Mouse (Mus musculus) kidney, postnatal 36 days (tissue): ENCODE measurements around the gene Irx4.
A peak's percentile ranks its signal among the peaks of the same experiment; 100 is the strongest.

Experiments used
- DNase-seq, 2 experiments: peaks; one replicate each; pipeline ENCODE4 v3.0.0; 2021 to 2022; ENCODE audit warnings: mixed read lengths in 2 of 2

Gene Irx4

DNA sequence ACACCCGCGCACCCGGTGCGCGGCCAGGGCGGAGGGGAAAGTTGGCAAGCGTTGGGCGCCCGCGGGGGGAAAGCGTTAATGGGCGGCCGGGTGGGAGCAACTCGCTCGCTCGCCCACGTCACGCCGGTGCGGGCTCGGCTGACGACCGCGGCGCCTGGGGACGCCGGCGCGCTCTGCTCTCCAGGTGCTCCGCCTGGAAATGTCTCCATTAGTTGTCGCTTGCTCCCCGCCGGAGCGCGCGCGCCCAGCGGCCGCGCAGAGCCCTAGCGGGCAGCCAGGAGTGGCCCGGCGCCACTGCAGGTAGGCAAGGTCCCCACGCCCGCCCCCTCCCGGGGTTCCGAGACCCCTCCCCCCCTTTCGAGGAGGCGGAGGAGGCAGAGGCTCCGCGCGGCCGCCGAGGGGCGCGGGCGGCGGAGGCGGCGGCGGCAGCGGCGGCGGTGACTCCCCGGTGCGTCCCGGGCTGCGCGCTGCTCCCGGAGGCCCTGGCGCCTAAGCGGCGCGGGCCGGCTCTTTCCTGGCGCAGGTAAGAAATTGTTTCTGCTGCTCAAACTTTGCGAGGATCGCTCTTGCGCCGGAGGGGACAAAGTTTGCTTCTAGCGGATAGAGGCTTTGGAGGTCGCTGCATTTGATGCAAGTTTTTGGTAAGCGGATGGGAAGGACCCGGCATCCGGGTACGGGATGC is at the start of gene Irx4:
Gene Irx4 (plus strand): TSS at position 126 of the 682 bp plus-strand sequence.
- DNase-seq: no peak

DNA sequence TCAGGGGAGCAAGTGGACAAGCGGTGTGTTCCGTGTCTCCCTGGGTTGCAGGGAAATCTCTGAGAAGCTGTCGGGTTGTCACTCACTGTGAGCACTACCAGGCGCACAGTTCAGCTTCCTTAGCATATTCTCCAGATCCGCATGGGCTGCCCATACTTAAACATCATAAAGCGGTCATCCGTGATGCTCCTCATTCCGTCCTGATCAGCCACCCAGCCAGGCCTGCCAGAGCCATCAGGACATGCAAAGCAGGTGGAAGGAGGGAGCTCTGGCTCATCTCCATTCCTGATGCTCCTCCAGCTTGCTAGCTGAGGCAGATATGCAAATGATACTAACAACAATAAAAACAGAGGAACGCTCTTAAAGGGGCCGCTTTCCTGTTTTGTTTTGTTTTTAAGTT is 46.0 kb upstream of the Irx4 start:
- no peak for DNase-seq

DNA sequence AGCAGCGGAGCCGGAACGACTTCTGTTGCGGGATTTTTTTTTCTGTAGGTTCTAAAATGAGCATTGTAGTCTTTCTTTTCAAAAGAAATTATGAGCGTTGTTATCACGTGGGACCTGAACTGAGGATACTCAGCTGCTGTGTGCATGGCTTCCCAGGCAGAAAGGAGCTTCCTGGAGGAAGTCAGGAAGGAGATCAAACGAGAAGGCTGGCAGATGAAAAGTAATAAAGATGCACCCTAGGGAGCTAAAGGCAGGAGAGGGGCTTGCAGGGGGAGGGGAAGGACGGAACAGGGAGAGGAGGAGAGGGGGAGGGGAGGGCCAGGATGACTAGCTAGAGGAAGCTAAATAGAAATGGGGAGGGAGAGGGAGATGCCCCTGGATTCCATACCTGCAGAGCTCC is 23.8 kb upstream of the Irx4 start:
- DNase-seq: no peak

DNA sequence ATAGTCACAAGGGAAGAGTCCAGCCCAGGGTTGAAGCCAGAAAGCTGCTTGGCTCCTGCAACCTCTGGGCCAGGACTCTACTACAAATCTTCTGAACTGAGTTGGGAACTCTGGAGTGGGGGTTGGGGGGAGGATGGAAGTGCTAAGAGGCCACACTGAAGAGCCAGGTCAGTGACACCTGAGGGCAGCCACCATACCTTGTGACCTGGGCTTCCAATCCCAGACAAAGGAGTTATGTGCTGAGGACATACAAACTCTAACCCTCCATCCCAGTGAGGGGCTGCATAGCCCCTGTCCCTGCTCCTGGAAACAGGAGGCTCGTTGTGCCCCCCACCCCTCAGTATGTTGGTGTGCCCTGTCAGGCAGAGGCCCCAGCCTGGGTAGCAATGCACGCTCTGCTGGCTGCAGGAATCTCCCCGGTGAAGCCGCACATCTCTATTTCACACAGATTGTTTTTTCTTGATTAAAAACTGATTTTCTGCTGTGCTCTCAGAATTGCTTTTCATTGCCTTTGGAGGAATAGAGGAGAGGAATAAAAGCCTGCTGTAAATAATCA is 21.0 kb upstream of the Irx4 start:
- no peak for DNase-seq

DNA sequence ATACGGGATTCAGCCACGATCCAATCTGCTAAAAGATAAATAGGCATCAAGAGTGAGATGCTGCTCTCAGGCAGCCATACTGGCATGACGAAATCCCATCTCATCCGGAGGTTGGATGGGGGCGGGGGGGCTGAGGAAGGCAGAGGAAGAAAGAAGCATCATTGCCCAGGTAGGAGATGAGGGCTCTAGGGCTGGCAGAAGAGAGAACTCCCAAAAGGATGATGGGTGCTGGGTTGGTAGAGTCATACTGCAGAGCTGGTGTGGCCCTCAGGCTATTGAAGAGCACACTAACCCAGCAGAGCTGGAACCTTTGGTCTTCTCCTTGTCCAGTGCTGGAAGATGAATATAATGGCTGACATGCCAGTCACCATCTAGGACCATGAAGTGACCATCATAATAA is 17.7 kb upstream of the Irx4 start:
- DNase-seq: no peak

DNA sequence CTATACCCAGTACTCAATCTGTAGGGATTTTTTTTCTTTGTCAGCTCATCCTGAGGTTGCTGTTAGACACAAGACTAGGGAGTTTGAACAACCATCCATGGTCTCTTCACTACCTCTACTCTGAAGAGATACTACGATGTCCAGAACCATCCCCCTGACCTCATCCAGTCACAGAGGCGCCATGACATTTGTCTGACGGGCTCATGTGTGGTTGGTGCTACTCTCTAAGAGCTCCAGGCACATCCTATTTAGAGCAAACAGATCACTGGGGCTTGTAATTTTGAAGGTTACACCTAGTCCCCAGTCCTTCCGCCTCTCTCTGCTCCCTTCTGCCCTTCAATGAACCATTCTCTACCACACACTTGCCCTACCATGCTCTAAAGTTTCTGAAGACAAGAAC is 13.3 kb upstream of the Irx4 start:
- no peak for DNase-seq

DNA sequence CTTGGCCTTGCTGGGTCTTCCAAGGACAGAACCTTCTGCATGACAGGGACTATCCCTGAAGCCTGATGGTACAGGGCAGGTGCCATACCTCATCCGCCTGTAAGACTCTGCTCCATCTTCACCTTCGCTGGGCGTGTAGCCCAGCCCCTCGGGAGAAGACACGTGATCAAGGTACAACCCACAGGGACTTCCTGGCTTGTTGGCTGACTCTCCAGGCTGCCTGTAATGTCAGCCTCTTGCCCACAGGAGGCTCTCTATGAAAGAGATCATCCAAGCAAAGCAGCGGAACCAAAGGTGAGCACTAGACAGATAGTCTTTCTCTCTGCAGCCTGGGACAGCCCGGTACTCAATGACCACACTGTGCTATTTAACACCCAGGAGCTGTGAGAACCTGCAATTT is 9.1 kb upstream of the Irx4 start:
- peak; percentile 18 to 40 for DNase-seq

DNA sequence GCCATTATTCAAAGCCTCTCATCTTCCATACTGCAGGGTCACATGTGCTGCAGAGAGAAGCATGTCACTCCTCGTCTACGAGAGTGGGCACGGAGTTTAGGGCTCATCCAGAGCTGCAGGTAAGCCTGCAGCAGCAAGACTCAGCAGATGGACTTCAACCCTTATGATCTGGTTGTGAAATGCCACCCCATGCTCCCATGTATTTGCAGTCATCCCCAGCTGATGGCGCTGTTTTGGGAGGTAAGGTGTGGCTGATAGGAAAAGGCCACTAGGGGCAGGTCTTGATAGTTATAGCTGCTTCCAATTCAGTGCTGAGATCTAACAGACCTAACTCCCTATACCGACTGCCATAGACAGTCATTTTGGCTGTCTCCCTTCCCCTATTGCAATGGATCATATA is 8.3 kb upstream of the Irx4 start:
- DNase-seq: no peak

DNA sequence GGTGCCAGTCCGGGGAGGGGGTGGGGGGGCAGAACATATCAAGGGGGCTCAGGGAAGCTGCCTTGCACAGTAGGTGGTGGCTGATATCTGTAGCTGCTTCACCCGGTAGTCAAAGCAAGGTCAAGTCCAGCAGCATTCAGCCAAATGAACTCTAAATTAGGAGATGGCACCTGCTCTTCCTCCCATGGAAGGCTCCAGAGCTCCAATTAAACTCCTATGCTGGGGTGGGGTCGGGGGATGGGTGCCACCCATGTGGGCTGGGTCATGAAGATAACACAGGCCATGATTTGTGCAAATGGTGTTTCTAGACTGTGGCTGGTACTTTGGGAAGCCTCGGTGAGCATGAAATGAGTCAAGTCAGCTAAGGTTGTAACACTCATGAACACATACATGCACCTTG is 1.9 kb upstream of the Irx4 start:
- no peak for DNase-seq

DNA sequence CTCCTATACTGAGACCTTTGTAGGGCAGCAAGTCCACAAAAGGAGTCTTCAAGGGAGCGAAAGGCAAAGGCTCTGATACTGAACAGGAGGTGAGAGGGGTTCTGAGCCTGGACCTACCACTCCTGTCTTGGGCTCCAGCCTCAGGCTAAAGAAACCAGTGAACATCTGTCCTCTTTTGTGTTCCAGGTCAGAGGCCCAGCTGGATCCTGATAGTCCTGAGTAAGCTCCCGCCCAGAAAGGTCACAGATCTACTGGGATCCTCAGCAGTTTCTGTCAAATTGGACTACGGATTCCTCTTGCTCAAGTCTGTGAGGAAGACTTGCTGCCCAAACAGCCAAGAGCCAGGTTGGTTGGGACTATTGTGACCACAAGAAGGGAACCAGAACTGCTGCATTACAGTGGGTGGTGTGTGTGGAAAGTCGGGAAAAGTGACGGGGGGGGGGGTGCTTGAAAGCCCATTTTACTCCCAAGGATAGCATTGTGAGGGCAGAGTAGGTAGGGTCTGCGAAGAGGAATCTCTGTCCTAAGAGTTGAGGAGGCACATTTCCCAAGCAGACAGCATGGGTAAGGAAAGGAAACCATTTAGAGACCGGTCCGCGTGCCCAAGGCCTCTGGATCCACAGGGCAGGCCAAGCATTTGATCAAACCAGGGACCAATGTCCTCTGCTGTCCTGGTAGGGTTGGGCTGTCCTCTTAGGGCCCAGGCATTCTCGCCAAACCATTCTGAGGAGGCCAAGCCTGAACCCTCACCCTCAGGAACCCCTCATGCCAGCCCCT is 514 bp upstream of the Irx4 start:
- no peak for DNase-seq

DNA sequence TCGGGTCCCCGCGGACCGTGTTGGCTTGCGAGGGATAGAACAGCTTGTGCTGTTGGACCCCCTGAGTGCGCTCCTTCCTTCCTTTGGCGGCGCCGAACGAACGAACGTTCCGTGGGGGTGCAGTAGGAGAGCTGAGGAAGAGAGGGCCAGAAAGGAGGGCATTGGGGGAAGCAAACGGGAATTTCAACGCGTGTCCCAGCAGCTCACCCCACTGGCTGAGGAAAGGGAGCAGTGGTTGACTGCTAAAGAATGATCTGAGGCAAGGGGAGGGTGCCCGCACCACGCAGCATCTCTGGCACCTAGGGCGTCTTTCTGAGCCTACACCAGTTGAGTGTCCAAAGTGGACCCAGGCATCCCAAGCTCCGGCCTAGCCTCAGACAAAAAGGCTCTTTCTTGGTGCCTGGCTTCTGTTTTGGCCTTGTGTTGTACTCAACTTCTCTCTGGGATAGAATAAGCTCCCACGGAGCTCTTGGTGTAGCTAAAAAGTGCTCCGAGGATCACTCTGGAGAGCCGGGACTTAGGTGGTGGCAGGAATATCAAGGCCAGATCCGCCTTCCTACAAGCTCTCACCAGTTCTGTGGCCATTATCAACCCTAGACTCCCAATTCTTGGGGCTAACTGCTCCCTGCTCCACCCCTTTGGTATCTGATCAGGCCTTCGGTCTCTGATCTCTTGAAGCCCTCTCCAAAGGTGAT is 904 bp downstream of the Irx4 start:
- DNase-seq: no peak

DNA sequence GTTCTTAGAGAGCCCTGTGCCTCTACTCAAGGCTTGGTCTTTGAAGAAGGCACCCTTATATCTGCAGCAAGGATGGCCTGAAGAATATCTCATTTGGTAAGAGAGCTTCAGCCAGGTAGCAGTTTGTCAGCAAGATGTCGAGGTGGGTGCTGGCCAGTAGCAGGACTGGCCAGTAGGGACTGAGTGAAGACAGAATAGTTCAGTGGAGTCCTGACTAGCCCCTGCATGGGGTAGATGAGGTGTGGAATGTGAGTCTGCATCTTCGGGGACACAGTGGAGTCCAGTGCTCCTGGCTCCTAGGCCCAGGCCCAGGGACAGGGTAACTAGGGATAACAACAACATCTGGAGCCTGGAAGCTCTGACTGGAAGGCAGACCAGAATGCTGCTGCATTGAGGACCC is 1.6 kb downstream of the Irx4 start:
- no peak for DNase-seq

DNA sequence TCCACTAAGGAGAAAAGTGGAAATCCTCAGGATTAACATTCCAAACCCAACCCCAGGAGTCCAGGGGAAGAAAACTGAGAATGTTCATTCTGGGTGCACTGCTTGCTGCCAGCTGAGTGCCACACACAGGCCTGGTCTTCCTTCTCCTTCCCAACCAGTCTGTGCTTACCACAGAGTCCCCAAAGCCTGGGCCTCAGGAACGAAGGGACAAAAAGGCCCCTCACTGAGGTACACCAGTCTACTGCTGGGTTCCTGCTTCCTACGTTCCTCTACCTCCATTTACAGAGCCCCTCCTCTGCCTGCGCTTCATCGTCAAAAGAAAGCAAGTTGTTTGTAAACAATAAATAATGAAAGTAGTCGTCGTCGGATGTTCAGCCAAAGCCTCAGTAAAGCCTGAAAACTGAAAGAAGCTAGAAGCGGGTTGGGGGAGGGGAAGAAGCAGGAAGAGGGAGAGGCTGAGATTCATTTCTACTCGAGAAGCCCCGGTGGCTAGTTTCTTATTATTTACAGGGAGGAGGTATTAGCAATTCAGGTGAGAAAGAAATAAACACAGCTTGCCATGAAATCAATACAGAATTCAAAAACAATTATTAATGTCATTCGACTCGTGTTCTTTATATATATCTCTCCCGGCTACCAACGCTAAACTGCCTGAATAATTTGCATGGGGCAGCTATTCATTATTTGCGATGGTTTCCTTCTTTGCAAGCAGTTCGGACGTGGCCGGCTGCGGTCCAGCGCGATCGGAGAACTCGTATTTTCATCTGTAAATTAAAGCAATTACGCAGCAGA is 2.3 kb downstream of the Irx4 start:
- no peak for DNase-seq

DNA sequence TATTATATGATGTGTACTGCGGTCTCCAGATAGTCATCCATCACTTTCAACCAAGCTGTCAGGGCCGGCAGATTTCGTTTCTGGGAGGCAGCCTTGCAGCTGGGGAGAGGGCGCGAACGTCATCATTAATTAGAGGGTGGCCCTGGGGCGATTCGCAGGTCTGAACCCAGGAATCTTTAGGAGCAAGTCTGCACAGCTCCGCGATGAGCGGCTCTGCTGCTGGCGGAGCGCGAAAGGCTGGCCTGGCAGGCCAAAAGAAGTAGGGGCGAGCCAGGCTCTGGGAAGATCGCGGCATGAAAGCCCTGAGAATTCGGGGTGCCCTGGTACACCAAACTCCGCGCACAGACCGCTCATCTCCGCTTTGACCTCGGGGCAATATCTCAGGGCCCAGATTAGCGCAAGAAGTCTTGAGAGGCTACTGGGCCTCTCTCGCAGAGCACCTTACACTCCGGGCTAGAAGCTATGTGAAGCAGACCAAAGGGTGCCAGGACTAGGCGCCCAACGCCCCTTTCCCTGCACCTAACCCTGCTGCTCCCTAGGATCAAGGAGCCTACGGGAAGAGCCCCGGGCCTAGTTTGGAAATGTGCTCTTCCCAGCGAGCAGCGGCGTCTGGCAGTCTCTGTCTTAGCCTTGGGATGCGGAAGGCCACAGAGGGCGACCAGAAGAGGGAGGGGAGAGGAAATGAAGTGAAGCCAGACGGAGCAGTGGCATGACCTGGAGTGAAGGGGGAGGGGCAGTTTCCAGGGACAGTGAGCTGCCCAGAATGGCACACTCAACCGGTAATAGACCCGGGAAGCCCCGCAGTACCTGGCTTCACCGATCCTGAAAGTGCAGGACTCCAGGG is 3.1 kb downstream of the Irx4 start:
- DNase-seq: peak; percentile 59 to 67

DNA sequence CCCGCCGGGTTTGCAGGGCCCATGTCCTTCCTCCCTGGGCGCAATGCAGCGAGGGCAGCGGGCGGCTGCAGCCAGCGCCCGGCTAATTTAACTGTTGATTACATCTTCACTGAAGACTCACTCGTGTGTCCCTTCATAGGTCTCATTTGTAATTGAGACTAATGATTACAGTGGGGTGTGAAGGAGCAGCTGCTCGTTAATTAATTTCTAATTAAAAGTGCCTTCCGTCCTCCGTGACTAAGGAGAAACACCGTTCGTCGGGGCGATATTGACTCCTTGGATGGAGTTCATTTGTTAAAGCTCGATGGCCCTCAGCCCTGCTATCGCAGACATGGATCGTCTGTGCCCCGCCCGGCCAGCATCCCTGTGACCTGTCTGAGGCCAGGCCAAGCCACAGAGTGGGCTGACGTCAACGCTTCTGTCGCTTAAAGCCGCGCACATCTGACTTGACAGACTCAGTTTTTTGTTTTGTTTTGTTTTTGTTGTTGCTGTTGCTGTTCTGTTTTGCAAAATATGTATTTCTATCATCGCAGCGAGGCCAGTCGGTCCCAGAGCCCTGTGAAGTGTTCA is 4.0 kb downstream of the Irx4 start:
- DNase-seq: peak in 1 of 2 experiments; percentile 11

DNA sequence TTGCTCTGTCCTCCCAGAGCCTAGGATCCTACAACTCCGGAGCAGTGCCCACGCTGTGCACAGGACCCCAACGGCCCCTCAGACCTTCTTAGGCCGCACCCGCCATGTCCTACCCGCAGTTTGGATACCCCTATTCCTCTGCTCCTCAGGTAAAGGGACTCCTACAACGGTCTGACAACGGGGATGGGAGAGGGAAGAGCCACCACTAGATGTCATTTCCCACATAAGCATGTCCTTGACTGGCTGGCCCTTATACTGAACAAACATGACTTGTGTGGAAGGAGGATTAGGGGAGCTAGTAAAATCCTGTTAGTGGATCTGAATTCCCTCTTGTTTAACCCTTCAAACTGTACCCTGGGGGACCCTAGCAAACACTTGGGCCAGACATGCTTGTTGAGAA is 4.6 kb downstream of the Irx4 start:
- no peak for DNase-seq

DNA sequence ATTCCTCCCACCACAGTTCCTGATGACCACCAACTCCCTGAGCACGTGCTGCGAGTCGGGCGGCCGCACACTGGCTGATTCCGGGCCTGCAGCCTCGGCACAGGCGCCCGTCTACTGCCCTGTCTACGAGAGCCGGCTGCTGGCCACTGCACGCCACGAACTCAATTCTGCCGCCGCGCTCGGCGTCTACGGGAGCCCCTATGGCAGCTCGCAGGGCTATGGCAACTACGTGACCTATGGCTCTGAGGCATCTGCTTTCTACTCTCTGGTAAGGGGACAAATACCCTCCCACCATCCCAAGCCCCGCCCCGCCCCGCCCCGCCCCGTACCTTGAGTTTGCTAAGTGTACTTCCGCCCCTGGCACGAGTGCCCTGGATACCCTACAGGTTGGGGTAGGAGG is 5.2 kb downstream of the Irx4 start:
- DNase-seq: peak; percentile 3 to 46

DNA sequence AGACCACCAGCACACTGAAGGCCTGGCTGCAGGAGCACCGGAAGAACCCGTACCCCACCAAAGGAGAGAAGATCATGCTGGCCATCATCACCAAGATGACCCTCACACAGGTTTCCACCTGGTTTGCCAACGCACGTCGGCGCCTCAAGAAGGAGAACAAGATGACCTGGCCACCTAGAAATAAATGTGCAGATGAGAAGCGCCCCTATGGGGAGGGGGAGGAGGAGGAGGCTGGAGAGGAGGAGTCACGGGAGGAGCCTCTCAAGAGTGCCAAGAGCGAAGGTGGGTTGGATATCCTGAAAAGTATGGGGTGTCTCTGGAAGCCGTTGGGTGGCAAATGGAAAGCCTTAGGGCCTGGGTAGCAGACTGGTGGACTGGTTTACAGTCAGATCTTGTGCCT is 7.3 kb downstream of the Irx4 start:
- DNase-seq: no peak

DNA sequence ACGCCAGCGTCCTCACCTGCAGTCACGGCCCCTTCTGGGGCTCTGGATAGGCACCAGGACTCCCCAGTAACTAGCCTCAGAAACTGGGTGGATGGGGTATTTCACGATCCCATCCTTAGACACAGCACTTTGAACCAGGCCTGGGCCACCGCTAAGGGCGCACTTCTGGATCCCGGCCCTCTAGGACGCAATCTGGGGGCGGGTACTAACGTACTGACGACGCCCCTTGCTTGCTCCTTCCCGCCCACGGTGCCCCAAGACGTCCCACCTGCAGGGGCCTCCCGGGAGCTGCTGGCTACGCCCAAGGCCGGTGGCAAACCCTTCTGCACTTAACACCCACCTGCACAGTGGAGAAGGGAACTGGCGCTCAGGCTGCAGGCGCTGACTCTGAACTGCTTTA is 8.4 kb downstream of the Irx4 start:
- peak in 1 of 2 experiments; percentile 37 for DNase-seq

DNA sequence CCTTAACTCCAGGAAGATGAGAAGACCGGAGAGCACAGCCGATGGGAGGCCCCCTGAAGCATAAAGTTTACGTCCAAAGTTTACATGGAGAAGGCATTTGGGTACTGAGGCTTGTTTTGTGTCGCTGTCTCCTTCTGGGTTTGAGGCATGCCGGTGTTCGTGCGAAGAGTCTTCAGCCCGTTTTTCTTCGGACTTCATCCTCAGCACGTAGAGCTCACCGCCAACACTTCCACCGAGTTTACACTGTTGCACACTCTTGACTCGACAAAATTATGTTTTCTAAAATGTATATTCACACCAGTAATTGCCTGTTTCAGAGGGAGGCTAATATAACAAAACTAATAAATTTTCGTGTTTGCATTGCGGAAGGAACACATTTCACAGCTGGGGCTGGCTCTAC is 9.0 kb downstream of the Irx4 start:
- no peak for DNase-seq

DNA sequence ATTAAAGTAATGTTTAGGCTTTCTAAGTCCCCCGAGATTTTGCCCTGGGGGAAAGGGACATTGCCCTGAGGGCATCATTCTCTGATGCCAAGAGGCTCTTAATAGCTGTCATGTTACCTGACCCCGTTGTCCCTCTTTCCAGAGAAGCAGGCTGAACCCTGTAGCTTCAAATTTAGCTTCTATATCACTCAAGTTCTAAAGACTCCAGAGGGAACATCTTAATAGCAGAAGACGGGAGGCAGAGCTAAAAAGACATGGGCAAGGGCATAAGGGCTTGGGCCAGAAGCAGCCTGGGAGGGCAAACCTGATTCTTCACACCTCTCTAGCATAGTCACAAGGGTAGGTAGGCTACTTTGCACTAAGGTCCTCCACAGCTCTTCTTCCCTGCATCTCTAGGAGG is 9.6 kb downstream of the Irx4 start:
- no peak for DNase-seq
